Mouse (Mus musculus): ENCODE measurements around the gene Ear10. TPM values are rescaled to one million over a fixed set of nuclear protein-coding genes. Genes with fewer than 3 reads are reported as not detected.
"Not testable (repeated sequence)": the region's sequence is repeated elsewhere in the genome, so short reads cannot be mapped to it uniquely, and the experiment has no call there.

Gene Ear10
- polyA plus RNA-seq (2014; fragmentation: Nextera tagmentation; extraction: Ambion mirVana) = not detected in 2 replicates

GRCm38 (mm10) chr14:43923459-43923858, at the start of gene Ear10:
Gene Ear10 (minus strand): TSS chr14:43923559.
- WGBS = 91% methylated on average over 3 of the region's 3 CpGs
- not testable (repeated sequence) for H3K27me3 ChIP-seq (ENCODE audit: control insufficient read depth, insufficient read depth, low read length); ATAC-seq (ENCODE audit: low read depth); H3K4me2 ChIP-seq (ENCODE audit: low read depth, low read length); H3K27ac ChIP-seq (ENCODE audit: low read depth, low read length); H3K4me1 ChIP-seq (ENCODE audit: control insufficient read depth, insufficient read depth, low read length); H3K4me3 ChIP-seq (ENCODE audit: low read depth, low read length); H3K9me3 ChIP-seq (ENCODE audit: control insufficient read depth, low read length); H3K9ac ChIP-seq (replicated peaks; ENCODE audit: low read depth, low read length); H3K36me3 ChIP-seq (ENCODE audit: control insufficient read depth, insufficient read depth, low read length)

- not testable (repeated sequence) for ATAC-seq (ENCODE audit: low read depth); H3K27ac ChIP-seq (ENCODE audit: low read depth, low read length); H3K9me3 ChIP-seq (ENCODE audit: control insufficient read depth, low read length); H3K4me1 ChIP-seq (ENCODE audit: control insufficient read depth, insufficient read depth, low read length); H3K36me3 ChIP-seq (ENCODE audit: control insufficient read depth, insufficient read depth, low read length); H3K27me3 ChIP-seq (ENCODE audit: control insufficient read depth, insufficient read depth, low read length); H3K9ac ChIP-seq (replicated peaks; ENCODE audit: low read depth, low read length); H3K4me2 ChIP-seq (ENCODE audit: low read depth, low read length); H3K4me3 ChIP-seq (ENCODE audit: low read depth, low read length)
- WGBS = no CpG with 5 or more reads among the region's 2 CpGs
These were observed 33.4 kb upstream of the Ear10 start, which contains the start of gene Ang5 for GRCm38 (mm10) chr14:43956769-43957168. Gene Ang5 (plus strand): TSS chr14:43957069.

- H3K4me1 ChIP-seq (ENCODE audit: control insufficient read depth, insufficient read depth, low read length); H3K27ac ChIP-seq (ENCODE audit: low read depth, low read length); H3K9me3 ChIP-seq (ENCODE audit: control insufficient read depth, low read length); ATAC-seq (ENCODE audit: low read depth); H3K9ac ChIP-seq (replicated peaks; ENCODE audit: low read depth, low read length); H3K36me3 ChIP-seq (ENCODE audit: control insufficient read depth, insufficient read depth, low read length); H3K4me2 ChIP-seq (ENCODE audit: low read depth, low read length); H3K27me3 ChIP-seq (ENCODE audit: control insufficient read depth, insufficient read depth, low read length); H3K4me3 ChIP-seq (ENCODE audit: low read depth, low read length): not testable (repeated sequence)
- WGBS = no CpG with 5 or more reads among the region's 1 CpGs
These were observed 31.7 kb upstream of the Ear10 start for GRCm38 (mm10) chr14:43955074-43955473.

GRCm38 (mm10) chr14:43953382-43953781, 30.0 kb upstream of the Ear10 start:
- not testable (repeated sequence) for H3K4me2 ChIP-seq (ENCODE audit: low read depth, low read length); H3K4me3 ChIP-seq (ENCODE audit: low read depth, low read length); H3K27ac ChIP-seq (ENCODE audit: low read depth, low read length); ATAC-seq (ENCODE audit: low read depth); H3K36me3 ChIP-seq (ENCODE audit: control insufficient read depth, insufficient read depth, low read length); H3K4me1 ChIP-seq (ENCODE audit: control insufficient read depth, insufficient read depth, low read length); H3K9me3 ChIP-seq (ENCODE audit: control insufficient read depth, low read length); H3K9ac ChIP-seq (replicated peaks; ENCODE audit: low read depth, low read length); H3K27me3 ChIP-seq (ENCODE audit: control insufficient read depth, insufficient read depth, low read length)
- 30% methylated on average over 1 of the region's 2 CpGs for WGBS

- H3K27me3 ChIP-seq (ENCODE audit: control insufficient read depth, insufficient read depth, low read length); H3K36me3 ChIP-seq (ENCODE audit: control insufficient read depth, insufficient read depth, low read length); H3K4me3 ChIP-seq (ENCODE audit: low read depth, low read length); H3K27ac ChIP-seq (ENCODE audit: low read depth, low read length); H3K9me3 ChIP-seq (ENCODE audit: control insufficient read depth, low read length); H3K4me1 ChIP-seq (ENCODE audit: control insufficient read depth, insufficient read depth, low read length); ATAC-seq (ENCODE audit: low read depth); H3K4me2 ChIP-seq (ENCODE audit: low read depth, low read length); H3K9ac ChIP-seq (replicated peaks; ENCODE audit: low read depth, low read length): not testable (repeated sequence)
- WGBS = 57% methylated on average over 5 of the region's 5 CpGs
These were observed 10.0 kb upstream of the Ear10 start for GRCm38 (mm10) chr14:43933399-43933798.

GRCm38 (mm10) chr14:43932991-43933390, 9.6 kb upstream of the Ear10 start:
- H3K4me1 ChIP-seq (ENCODE audit: control insufficient read depth, insufficient read depth, low read length); H3K9ac ChIP-seq (replicated peaks; ENCODE audit: low read depth, low read length); H3K9me3 ChIP-seq (ENCODE audit: control insufficient read depth, low read length); H3K27me3 ChIP-seq (ENCODE audit: control insufficient read depth, insufficient read depth, low read length); H3K36me3 ChIP-seq (ENCODE audit: control insufficient read depth, insufficient read depth, low read length); ATAC-seq (ENCODE audit: low read depth); H3K4me2 ChIP-seq (ENCODE audit: low read depth, low read length); H3K4me3 ChIP-seq (ENCODE audit: low read depth, low read length); H3K27ac ChIP-seq (ENCODE audit: low read depth, low read length): not testable (repeated sequence)
- WGBS = 17% methylated on average over 8 of the region's 8 CpGs

GRCm38 (mm10) chr14:43925404-43925950, 2.1 kb upstream of the Ear10 start:
- peak overlapping the region; percentile 65 for H3K27ac ChIP-seq (ENCODE audit: low read depth, low read length)
- H3K9ac ChIP-seq (replicated peaks; ENCODE audit: low read depth, low read length) = peak overlapping the region; percentile 57
- peak; percentile 94 for ATAC-seq (ENCODE audit: low read depth)
- not testable (repeated sequence) for H3K36me3 ChIP-seq (ENCODE audit: control insufficient read depth, insufficient read depth, low read length); H3K4me1 ChIP-seq (ENCODE audit: control insufficient read depth, insufficient read depth, low read length); H3K9me3 ChIP-seq (ENCODE audit: control insufficient read depth, low read length); H3K27me3 ChIP-seq (ENCODE audit: control insufficient read depth, insufficient read depth, low read length)
- H3K4me3 ChIP-seq (ENCODE audit: low read depth, low read length) = peak overlapping the region; percentile 45
- WGBS = 4% methylated on average over 21 of the region's 21 CpGs
- H3K4me2 ChIP-seq (ENCODE audit: low read depth, low read length) = peak overlapping the region; percentile 42

GRCm38 (mm10) chr14:43924688-43925403, 1.5 kb upstream of the Ear10 start, which contains the start of gene Gm8113:
Gene Gm8113 (plus strand): TSS chr14:43925390.
- not testable (repeated sequence) for H3K36me3 ChIP-seq (ENCODE audit: control insufficient read depth, insufficient read depth, low read length); H3K4me1 ChIP-seq (ENCODE audit: control insufficient read depth, insufficient read depth, low read length); H3K27me3 ChIP-seq (ENCODE audit: control insufficient read depth, insufficient read depth, low read length); H3K9me3 ChIP-seq (ENCODE audit: control insufficient read depth, low read length)
- peak within 1 kb of the TSS; percentile 57 for H3K9ac ChIP-seq (replicated peaks; ENCODE audit: low read depth, low read length)
- H3K27ac ChIP-seq (ENCODE audit: low read depth, low read length) = peak within 1 kb of the TSS; percentile 65
- ATAC-seq (ENCODE audit: low read depth) = peak; percentile 100
- peak within 1 kb of the TSS; percentile 42 for H3K4me2 ChIP-seq (ENCODE audit: low read depth, low read length)
- peak within 1 kb of the TSS; percentile 45 for H3K4me3 ChIP-seq (ENCODE audit: low read depth, low read length)
- WGBS = 9% methylated on average over 10 of the region's 10 CpGs

- H3K4me3 ChIP-seq (ENCODE audit: low read depth, low read length); H3K27ac ChIP-seq (ENCODE audit: low read depth, low read length); H3K4me1 ChIP-seq (ENCODE audit: control insufficient read depth, insufficient read depth, low read length); H3K36me3 ChIP-seq (ENCODE audit: control insufficient read depth, insufficient read depth, low read length); ATAC-seq (ENCODE audit: low read depth); H3K9ac ChIP-seq (replicated peaks; ENCODE audit: low read depth, low read length); H3K4me2 ChIP-seq (ENCODE audit: low read depth, low read length); H3K27me3 ChIP-seq (ENCODE audit: control insufficient read depth, insufficient read depth, low read length); H3K9me3 ChIP-seq (ENCODE audit: control insufficient read depth, low read length): not testable (repeated sequence)
These were observed 5.1 kb downstream of the Ear10 start for GRCm38 (mm10) chr14:43918214-43918613.
